Mouse (Mus musculus): ENCODE data around the gene Chchd2.
"Not testable (repeated sequence)": the region's sequence is repeated elsewhere in the genome, so short reads cannot be mapped to it uniquely, and the experiment has no call there.

Gene Chchd2

GRCm38 (mm10) chr5:129886911-129887636 lies at the start of gene Chchd2:
Gene Chchd2, minus strand, starts transcription at chr5:129887470.
- peak; percentile 86 for DNase-seq (ENCODE audit: low spot score)

GRCm38 (mm10) chr5:129936941-129937340 lies 49.7 kb upstream of the Chchd2 start:
- no peak for DNase-seq (ENCODE audit: low spot score)

GRCm38 (mm10) chr5:129929924-129930855 lies 42.9 kb upstream of the Chchd2 start:
- DNase-seq (ENCODE audit: low spot score): no peak

GRCm38 (mm10) chr5:129925933-129926332 lies 38.7 kb upstream of the Chchd2 start:
- DNase-seq (ENCODE audit: low spot score): no peak

GRCm38 (mm10) chr5:129924820-129925452 lies 37.7 kb upstream of the Chchd2 start:
- no peak for DNase-seq (ENCODE audit: low spot score)

GRCm38 (mm10) chr5:129921972-129922371 lies 34.7 kb upstream of the Chchd2 start:
- no peak for DNase-seq (ENCODE audit: low spot score)

GRCm38 (mm10) chr5:129919320-129919719 lies 32.0 kb upstream of the Chchd2 start:
- no peak for DNase-seq (ENCODE audit: low spot score)

GRCm38 (mm10) chr5:129918752-129919151 lies 31.5 kb upstream of the Chchd2 start:
- DNase-seq (ENCODE audit: low spot score): no peak

- no peak for DNase-seq (ENCODE audit: low spot score)
Observed at GRCm38 (mm10) chr5:129918065-129918651, 30.9 kb upstream of the Chchd2 start.

- not testable (repeated sequence) for DNase-seq (ENCODE audit: low spot score)
Observed at GRCm38 (mm10) chr5:129915491-129915890, 28.2 kb upstream of the Chchd2 start.

- DNase-seq (ENCODE audit: low spot score): no peak
Observed at GRCm38 (mm10) chr5:129914024-129914423, 26.8 kb upstream of the Chchd2 start.

- DNase-seq (ENCODE audit: low spot score): no peak
Observed at GRCm38 (mm10) chr5:129909591-129909990, 22.3 kb upstream of the Chchd2 start.

- DNase-seq (ENCODE audit: low spot score): no peak
Observed at GRCm38 (mm10) chr5:129909147-129909546, 21.9 kb upstream of the Chchd2 start.

GRCm38 (mm10) chr5:129908242-129908965 lies 21.1 kb upstream of the Chchd2 start, which contains the start of gene Nupr1l:
Gene Nupr1l, plus strand, starts transcription at chr5:129908540.
- DNase-seq (ENCODE audit: low spot score): peak; percentile 90

GRCm38 (mm10) chr5:129907775-129908174 lies 20.5 kb upstream of the Chchd2 start:
- no peak for DNase-seq (ENCODE audit: low spot score)

- DNase-seq (ENCODE audit: low spot score): no peak
Observed at GRCm38 (mm10) chr5:129898449-129898848, 11.2 kb upstream of the Chchd2 start, which contains the start of gene Phkg1. Gene Phkg1, minus strand, starts transcription at chr5:129898549.

- peak; percentile 83 for DNase-seq (ENCODE audit: low spot score)
Observed at GRCm38 (mm10) chr5:129895198-129896088, 8.2 kb upstream of the Chchd2 start, which contains the start of gene Zbed5. Gene Zbed5, plus strand, starts transcription at chr5:129895723.

- DNase-seq (ENCODE audit: low spot score): not testable (repeated sequence)
Observed at GRCm38 (mm10) chr5:129890390-129890789, 3.1 kb upstream of the Chchd2 start.

- no peak for DNase-seq (ENCODE audit: low spot score)
Observed at GRCm38 (mm10) chr5:129886271-129886670, 999 bp downstream of the Chchd2 start.

GRCm38 (mm10) chr5:129879888-129880287 lies 7.4 kb downstream of the Chchd2 start:
- DNase-seq (ENCODE audit: low spot score): no peak

All from ovary, postnatal 36 days (tissue).